In the genomic region with DNA sequence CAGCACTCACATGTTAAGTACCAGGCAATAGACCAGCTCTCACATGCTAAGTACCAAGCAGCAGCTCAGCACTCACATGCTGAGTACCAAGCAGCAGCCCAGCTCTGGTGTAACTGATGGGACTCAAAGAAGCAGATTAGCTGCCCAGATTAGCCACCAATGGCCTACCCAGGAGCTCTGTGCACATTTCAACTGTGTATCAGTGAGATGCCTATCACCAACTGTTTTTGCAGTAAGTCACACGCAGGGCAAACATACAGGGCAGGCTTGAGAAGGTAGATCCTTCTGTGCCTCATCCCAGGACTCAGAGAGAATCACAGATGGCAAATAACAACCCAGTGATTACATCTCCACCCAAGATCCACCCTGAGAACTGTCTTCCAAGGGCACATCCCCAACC, we compare ENCODE assay signal across 19 mouse cellular contexts.
"Had no signal": no experiment of that assay in that cellular context is flagged by ENCODE, and none has a peak within 500 bp of the region (broad histone marks: within the 10 kb centered on the region; RNA-seq: fewer than 3 reads in every experiment).

No protein-coding gene starts in this region.

- H3K4me1 ChIP-seq: midbrain, embryonic 10.5 days; midbrain, embryonic 13.5 days; neural tube, embryonic 13.5 days; stomach, embryonic 15.5 days had no signal

- H3K27ac ChIP-seq: hindbrain, postnatal 0 days; kidney, postnatal 0 days; layer of hippocampus, adult 2 months; midbrain, embryonic 10.5 days; midbrain, embryonic 13.5 days; neural tube, embryonic 13.5 days; stomach, embryonic 15.5 days had no signal

- H3K9me3 ChIP-seq: midbrain, embryonic 10.5 days; midbrain, embryonic 13.5 days; neural tube, embryonic 13.5 days; stomach, embryonic 15.5 days had no signal

- H3K9ac ChIP-seq: midbrain, embryonic 13.5 days; neural tube, embryonic 13.5 days; stomach, embryonic 15.5 days had no signal

- H3K27me3 ChIP-seq: midbrain, embryonic 13.5 days; neural tube, embryonic 13.5 days; stomach, embryonic 15.5 days had no signal

- DNase-seq: kidney, adult 2 months; kidney, postnatal 25 days; layer of hippocampus, adult 9-11 months; lung, adult 2 months; lung, postnatal 14 days; lung, postnatal 4 days; retina, postnatal 1 day; thymus, postnatal 25 days had no signal

- H3K4me2 ChIP-seq: midbrain, embryonic 13.5 days; neural tube, embryonic 13.5 days; stomach, embryonic 15.5 days had no signal

- H3K36me3 ChIP-seq: midbrain, embryonic 10.5 days; midbrain, embryonic 13.5 days; neural tube, embryonic 13.5 days; stomach, embryonic 15.5 days had no signal

- ATAC-seq: hindbrain, postnatal 0 days; inflammation-experienced regulatory T-cells, adult 6 months; intestine, postnatal 0 days; midbrain, embryonic 13.5 days; midbrain, embryonic 16.5 days had no signal

- H3K4me3 ChIP-seq: layer of hippocampus, adult 2 months; midbrain, embryonic 10.5 days; midbrain, embryonic 13.5 days; myocyte; neural tube, embryonic 13.5 days; stomach, embryonic 15.5 days had no signal
